Mouse (Mus musculus) spleen, adult 2 months (tissue): Measurements from ENCODE around the gene Gm45711.

ENCODE experiments used
- CTCF ChIP-seq: fragments of 200-500 bp; IDR thresholded peaks from 2 replicates; pipeline ENCODE4 v1.5.1; 2011; ENCODE audit warnings: mild to moderate bottlenecking, inconsistent platforms; ENCODE audit not compliant: insufficient read depth, insufficient read length, insufficient replicate concordance; ENCODE audit errors: extremely low read depth
- POLR2A ChIP-seq: fragments of 200-500 bp; IDR thresholded peaks from 2 replicates; pipeline ENCODE4 v1.6.1; 2011; ENCODE audit warnings: low read depth, low read length, inconsistent platforms

- TF ChIP-seq CTCF (no peak), POLR2A (no peak)
These were observed 24.3 kb upstream of the Gm45711 start for GRCm38 (mm10) chr8:104334196-104334595.
